In the genomic region with DNA sequence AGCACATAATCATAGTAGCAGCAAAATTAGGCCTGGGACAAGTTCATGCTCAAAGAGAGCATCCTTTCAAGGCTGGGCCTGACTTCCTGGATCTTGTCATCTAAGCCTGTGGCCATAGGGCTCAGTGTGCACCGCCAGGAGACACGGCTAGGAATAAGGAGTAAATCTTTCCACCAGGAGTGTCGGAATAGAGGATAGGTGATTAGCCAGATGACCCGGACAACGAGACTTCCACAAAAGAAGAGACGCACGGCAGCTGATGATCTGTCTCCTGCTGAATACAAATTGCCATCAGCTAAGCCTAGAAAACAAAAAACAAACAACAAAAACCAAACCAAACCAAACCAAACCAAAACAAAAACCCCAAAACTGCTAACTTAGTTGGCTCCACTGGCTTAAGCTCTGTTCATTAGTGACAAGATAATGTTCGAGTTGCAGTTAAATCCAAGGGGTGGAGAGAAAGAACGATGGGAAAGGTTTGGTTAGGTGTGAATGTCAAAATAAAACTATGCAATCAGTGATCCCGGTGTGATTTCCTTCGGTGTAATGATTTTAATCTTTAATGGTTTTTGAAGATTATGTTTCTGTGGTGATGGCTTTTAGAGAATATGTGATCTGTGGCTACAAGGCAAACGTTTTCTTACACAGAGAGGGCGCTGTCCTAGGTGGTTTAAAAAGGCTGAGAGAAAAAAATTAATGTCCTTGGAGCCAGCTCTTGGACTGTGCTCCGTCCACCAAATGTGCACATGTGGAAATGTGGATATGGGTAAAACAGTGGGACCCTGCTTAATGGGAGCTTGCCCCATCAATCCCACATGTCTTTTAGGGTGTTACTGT, we compare ENCODE assay signal across 8 mouse cellular contexts. TPM values are rescaled to one million over a fixed set of nuclear protein-coding genes. Genes with fewer than 3 reads are reported as not detected.
DNase-seq lines count a peak whose midpoint lies in the region.

No protein-coding gene starts in this region.

- intact Hi-C loops in left cerebral cortex, postnatal 4 days (cut with DNase I): no loop called here
- intact Hi-C loops in left cerebral cortex, postnatal 25 days (cut with DNase I): no loop called here
- intact Hi-C loops in gastrocnemius, postnatal 36 days (cut with DNase I): no loop called here

- DNase-seq in embryo, embryonic 11.5 days (ENCODE audit: low read depth, low spot score): peak; percentile 22
- no peak for DNase-seq in embryo, embryonic 11 days
- peak; percentile 5 for DNase-seq in left cerebral cortex, adult 11 months (ENCODE audit: low spot score)
- no peak for DNase-seq in left cerebral cortex, postnatal 4 days
- DNase-seq in c-Kit-positive CD71-positive TER-119-positive erythroid progenitor cells, embryonic 14.5 days (ENCODE audit: low spot score): peak; percentile 27
- DNase-seq in left cerebral cortex, postnatal 25 days (ENCODE audit: low spot score in 2 of 2): peak; percentile 20
- DNase-seq in kidney, postnatal 36 days: no peak
- no peak for DNase-seq in gastrocnemius, postnatal 36 days

RNA-seq across cellular contexts. Expression of a gene that starts 51.8 kb away (rescaled TPM):
- 10 to 100 TPM; 65.4 to 69.6 TPM for total RNA-seq in left cerebral cortex, postnatal 4 days (2021)
- total RNA-seq in left cerebral cortex, postnatal 25 days (2021): 10 to 100 TPM; 12.4 to 13.1 TPM
- total RNA-seq in gastrocnemius, postnatal 36 days (2021): 1 to 10 TPM; 6.7 to 8.2 TPM

Comparison
In these comparisons a context has a peak if more than half of its experiments do, and no peak if none do; other contexts are left out.
1. DNase-seq: peak in embryo, embryonic 11.5 days (single experiment), left cerebral cortex, adult 11 months (single experiment), c-Kit-positive CD71-positive TER-119-positive erythroid progenitor cells, embryonic 14.5 days (single experiment) and left cerebral cortex, postnatal 25 days (2 of 2); none in embryo, embryonic 11 days (single experiment), left cerebral cortex, postnatal 4 days (single experiment), kidney, postnatal 36 days (0 of 2) and gastrocnemius, postnatal 36 days (0 of 2).
2. RNA of a gene that starts 51.8 kb away (total RNA-seq): 65.4 to 69.6 TPM in left cerebral cortex, postnatal 4 days; 12.4 to 13.1 TPM in left cerebral cortex, postnatal 25 days and 6.7 to 8.2 TPM in gastrocnemius, postnatal 36 days; every median in the first group is over 4 times any median in the second.